Mouse (Mus musculus) right cerebral cortex, adult 2 months (tissue): ENCODE results near the gene Il6.
"Not testable (repeated sequence)": the region's sequence is repeated elsewhere in the genome, so short reads cannot be mapped to it uniquely, and the experiment has no call there.

Experiments used
- DNase-seq, 2 experiments: peaks; one replicate each; pipeline ENCODE4 v3.0.0; 2021 to 2022; ENCODE audit warnings: low spot score in 2 of 2

Gene Il6

DNA sequence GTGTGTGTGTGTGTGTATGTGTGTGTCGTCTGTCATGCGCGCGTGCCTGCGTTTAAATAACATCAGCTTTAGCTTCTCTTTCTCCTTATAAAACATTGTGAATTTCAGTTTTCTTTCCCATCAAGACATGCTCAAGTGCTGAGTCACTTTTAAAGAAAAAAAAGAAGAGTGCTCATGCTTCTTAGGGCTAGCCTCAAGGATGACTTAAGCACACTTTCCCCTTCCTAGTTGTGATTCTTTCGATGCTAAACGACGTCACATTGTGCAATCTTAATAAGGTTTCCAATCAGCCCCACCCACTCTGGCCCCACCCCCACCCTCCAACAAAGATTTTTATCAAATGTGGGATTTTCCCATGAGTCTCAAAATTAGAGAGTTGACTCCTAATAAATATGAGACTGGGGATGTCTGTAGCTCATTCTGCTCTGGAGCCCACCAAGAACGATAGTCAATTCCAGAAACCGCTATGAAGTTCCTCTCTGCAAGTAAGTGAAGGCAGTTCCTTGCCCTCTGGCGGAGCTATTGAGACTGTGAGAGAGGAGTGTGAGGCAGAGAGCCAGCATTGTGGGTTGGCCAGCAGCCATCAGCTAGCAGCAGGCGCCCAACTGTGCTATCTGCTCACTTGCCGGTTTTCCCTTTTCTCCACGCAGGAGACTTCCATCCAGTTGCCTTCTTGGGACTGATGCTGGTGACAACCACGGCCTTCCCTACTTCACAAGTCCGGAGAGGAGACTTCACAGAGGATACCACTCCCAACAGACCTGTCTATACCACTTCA lies at the start of gene Il6:
Il6 (plus strand) TSS at position 389 of the 778 bp plus-strand sequence.
- peak; percentile 88 to 91 for DNase-seq

DNA sequence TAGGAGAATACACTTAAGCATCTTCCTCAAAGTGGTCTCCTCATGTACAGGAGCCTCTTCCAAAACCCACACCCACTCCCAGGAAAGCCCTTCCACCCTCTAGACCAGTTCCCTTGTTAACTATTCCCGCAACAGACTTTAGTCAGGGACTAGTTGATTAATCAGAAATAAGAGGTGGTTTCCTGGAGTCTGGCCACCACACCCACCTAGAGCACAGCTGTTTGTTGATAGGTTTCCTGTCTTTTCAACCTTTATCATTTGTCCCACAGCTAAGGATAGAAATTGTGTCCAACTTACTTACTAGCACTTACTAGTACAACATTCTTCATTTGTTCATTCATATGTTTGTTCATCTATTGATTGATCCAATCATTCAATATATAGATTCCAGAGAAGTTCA lies 49.4 kb upstream of the Il6 start:
- no peak for DNase-seq

DNA sequence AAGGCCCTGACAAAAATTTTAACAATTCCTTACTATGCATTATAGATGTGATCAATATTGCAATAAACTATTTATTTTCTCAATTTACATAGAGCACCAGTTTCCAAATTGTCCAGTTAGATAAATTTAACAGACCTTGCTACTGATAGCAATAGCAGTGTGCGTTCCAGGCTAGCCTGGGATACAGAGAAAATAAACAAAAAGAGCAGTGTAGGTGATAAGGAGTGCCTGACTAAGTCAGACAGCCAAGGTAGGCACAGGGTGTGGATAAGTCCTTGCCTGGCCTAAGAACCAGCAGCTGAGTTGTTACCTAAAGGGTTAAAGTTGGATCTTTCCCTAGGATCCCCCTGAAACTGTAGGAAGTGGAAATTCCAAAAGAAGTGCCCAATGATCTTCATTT lies 42.7 kb upstream of the Il6 start:
- DNase-seq, result no peak

DNA sequence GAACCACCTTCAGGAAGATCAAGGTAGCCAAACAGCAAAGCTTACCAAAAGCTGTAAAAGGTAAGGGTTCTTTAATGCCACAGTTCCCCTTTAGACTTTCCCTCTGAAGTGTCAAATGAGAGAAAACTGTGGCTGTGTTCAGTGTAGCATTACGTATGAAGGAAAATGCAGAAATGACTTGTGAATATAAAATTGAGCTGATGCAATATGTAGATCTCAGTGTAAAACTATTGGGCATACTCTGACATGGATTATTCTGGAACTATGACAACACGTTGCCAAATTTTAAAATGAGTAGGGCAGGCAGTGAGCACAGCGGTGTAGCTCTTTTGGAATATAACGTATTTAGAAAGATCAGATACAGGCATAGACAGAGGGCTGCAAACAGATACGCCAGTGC lies 40.1 kb upstream of the Il6 start:
- DNase-seq, result no peak

DNA sequence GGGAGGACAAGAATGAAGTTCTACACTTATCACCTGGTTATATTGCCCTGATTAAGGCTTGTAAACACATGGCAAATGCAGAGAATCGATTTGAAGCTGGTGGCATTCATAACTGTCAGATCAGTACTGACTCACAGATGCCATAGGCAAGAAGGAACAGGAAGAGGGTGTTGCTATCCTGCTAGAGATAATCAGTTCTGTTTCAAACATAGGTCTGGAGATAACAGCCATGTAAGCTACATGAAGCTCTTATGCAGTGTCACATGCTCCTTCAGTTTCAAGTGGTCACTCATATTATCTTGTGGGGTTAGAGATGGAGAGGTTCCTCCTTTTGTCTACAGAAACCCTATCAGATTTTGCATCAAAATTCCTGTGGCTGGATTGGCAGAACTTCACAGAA lies 39.4 kb upstream of the Il6 start:
- no peak for DNase-seq

DNA sequence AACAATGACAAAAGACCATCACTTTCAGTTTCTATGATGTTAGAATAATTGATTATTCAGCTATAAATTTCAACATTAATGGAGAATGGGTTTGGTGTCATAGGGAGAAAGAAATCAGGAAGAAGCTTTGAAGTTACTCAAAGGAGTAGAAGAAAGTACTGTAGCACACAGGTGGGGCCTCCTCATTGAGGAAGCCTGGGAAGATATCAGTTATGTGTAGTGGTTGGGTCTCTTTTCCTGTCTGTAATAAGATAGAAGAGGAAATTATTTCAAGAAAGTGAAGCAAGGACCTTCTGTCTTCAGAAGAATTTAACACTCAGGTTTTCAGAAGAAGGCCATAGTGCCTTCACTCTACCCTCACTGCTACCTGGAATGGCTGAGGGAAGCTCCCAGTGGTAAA lies 38.8 kb upstream of the Il6 start:
- no peak for DNase-seq

DNA sequence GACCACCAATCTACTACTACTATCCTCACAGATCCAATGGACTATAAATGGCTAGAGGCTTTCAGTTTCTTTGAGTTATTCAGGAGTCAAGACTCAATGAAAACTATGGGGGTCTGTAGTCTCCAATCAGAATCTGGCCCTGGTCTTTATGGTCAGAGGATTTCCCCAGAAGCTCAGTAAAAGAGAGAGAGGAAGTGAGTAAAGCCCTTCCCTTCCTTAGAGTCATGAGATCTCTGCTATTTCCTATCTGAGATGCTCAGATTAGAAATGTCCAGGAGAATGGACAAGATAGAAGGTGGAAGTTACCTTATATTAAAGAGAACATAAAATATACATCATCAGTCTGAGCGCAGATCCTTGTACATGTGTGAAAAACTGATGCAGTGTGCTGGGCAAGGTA lies 19.3 kb upstream of the Il6 start:
- DNase-seq, result no peak

DNA sequence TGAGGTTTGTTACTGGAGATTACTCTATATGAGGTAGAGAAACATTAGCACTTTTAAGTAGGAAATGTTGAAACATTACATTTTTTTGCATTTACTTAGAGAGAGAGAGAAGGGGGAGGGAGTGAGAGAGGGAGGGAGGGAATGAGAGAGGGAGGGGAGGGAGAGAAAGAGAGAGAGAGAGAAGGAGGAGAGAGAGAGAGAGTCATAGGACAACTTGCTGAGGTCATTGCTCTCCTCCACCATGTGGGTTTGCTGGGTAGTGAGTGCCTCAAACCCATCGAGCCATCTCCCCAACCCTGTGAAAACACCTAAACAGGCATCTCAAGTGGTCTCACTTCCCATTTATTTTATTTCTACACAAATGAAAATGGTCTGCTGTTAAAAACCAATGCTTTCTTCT lies 18.6 kb upstream of the Il6 start:
- DNase-seq, result no peak

DNA sequence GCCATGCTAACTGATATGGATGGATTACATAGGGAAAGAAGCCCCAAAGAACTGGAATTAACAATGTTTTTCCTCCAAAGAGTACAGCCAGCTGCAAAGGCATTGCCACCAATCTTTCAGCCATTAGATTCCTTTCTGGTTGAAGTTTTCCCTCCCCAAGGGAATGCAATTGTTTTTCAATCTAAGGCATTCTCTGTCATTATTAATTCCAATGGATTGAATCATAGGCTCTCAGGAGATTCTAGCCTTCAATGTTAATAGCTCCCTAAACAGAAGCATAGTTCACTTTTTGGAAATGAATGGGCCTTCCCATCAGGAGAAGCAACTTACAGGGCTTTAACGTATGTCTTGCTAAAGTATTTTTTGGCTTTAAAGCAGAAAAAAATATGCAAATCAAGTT lies 15.6 kb upstream of the Il6 start:
- DNase-seq, result no peak

DNA sequence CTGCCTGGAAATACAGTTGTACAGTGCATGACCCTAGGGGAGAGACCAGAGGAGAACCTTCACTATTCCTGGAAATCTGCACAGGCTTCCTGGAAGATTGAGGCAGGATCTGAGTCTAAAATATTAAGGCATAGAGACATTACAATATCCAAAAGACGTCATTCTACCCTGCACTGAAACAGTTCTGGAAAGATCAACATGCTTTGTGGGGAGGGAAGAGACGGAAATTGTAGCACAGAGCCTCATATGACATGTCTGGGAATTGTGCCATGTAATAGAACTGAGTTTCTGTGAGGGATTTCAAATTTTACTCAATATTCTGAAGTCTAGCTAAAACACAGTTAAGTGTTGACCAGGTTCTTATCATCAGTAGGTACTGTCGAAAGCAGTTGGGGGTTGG lies 12.0 kb upstream of the Il6 start:
- no peak for DNase-seq

DNA sequence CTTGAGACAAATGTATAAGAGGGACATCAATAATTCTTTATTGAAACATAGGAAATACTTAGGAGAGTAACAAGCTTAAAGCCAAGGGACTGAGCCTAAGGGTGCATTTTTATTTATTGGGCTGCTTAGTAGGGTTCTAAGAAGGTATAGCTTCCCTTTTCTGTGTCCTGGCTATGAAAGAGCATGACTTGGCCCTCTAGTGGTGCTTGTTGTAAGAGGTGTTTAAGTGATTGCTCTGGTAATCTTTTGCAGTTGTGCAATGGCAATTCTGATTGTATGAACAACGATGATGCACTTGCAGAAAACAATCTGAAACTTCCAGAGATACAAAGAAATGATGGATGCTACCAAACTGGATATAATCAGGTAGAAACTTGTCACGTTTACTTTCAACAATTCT lies 1.7 kb downstream of the Il6 start:
- peak; percentile 5 to 6 for DNase-seq

DNA sequence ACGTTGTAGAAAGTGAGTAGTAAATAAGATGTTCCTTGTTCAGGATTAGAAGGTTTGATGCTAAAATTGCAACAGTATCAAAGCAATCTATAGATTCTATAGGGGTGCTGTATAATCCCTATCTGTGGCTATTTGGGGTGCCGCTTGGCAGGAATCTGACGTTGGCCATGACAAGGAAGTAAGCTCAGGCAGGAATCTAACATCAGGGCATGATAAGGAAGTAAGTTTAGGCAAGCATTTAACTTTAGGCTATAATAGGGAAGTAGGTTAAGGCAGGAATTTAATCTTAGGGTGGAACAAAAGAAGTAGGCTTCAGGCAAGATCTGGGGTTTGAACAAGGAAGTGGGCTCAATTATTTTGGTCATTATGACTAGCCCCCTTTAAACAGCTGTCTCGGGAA lies 22.9 kb downstream of the Il6 start:
- DNase-seq, result not testable (repeated sequence)

DNA sequence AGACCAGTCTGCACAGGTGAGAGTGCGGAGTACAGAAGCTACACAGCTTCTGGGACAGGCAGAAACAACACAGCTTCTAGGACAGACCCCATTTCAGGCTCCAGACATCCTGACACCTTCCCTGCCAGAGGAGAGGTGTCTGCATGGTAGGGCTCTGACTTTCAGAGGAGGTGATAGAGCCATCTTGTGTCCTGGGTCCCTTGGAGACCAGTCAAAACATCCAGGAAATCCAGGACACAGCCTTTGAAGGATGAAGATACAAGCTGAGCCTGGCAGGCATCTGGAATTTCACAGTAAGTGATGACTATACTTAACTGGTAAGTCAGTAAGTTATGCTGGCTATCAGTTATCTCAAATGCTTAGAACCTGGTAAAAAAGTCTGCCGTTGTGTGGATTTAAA lies 24.2 kb downstream of the Il6 start:
- DNase-seq, result not testable (repeated sequence)

DNA sequence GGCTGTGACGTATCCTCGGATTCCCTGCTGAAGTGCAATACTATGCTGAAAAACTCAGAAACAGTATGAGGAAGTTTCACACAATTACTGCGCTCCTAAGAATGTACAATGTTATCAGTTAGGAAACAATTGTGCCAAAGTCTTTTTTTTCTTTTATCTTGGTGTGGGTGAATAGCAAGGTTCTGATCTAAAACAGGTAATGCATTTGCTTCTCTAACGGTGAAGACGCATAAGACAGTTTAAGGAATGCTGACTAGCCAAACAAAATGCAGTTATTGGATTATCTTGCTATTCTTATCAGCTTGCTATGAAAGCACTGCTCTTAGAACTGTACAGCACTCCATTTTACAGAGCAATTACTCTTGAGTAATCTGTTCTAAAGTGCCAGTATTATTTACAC lies 26.4 kb downstream of the Il6 start:
- not testable (repeated sequence) for DNase-seq

DNA sequence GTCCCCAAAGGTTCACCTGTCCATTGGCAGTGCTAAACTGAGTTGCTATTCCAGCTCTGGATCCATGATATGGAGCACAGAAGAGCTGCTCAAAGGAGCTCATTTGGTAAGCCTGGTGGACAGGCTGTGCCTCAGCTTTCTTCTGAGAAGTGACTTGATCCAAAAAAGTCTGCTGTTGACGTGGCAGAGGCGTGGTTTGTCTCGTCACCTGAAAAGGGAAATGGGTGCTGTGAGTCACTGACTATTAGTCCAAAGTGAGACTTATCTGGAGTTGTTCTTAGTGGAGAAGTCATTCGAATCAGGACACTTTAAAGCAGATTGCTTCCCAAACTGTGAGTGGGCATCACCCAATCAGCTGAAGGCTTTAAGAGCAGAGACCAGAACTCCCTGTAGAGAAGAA lies 26.9 kb downstream of the Il6 start:
- not testable (repeated sequence) for DNase-seq

DNA sequence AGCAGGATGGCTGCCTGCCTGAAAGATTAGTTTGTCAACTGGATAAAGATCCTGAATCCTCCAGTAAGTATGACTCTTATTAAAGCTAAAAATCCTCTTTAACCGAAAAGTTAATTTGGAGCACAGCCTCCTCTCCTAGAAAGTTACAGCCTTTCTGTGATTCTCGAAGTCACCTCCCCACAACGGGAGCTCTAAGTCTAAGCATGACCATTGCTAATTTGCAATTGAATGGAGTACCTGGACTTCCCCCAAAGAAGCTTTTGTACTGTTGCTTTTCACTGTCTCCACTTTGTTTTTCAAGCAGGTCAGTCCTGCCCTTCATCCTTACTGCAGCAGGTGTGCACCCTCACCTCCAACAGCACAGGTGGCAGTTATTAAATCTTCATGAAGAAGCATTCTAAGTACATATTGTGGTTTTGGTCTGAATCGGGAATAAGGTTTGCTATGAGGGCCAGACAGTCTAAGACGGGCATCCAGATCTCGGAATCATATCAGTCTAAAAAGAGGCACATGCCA lies 45.4 kb downstream of the Il6 start:
- no peak for DNase-seq

DNA sequence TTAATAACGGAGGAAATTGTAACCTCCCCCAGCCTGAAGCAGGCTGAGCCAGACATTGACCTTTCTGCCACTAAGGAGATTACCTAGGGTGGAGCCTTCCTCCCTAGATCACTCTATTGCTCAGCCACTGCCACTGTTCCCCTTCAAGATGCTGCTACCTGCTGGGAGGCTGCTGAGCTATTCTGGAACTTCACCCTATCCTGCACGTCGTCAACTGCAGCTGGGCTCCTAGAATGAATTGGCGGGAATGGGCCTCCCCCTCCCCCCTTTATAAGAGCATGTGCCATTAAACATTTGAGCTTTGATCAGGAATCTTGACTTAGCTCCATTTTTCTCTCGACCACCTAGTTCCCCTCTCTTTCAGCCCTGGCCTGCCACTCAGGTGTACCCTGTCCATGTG lies 46.7 kb downstream of the Il6 start:
- not testable (repeated sequence) for DNase-seq

DNA sequence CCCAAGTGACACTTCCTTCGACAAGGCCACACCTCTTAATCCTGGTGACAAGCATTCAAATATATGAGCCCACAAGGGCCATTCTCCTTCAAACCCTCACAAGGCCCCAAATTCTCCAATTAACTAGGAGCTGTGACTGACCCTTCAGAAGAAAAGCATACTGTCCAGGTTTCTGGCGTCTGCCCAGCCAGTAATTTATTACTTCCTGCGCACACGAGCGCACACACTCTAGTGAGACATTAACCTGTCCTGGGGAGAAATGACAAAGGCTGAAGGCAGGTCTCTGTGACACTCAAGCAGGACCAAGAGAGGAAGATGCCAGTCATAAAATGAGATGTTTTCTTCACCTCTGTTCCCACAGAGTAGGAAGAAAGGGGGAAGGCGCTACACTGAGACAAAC lies 54.8 kb downstream of the Il6 start:
- no peak for DNase-seq
